Mouse (Mus musculus) intestine, postnatal 0 days (tissue): ENCODE measurements at regions not wholly inside any gene's neighbourhood (a gene's known extent, or its start where the extent isn't known, plus 50 kb on each side); places are given as distances from the start of the nearest gene placed in this dataset.

Experiments
- ATAC-seq: fragments of 200-750 bp; cut with Nextera tagmentation; 2 replicates; pipeline ENCODE4 v1.8.0; 2017; ENCODE audit warnings: mild to moderate bottlenecking, moderate TSS enrichment, moderate library complexity
- H3K27ac ChIP-seq: fragments of 300-500 bp; sonication (generic); 2 replicates; pipeline ENCODE4 v1.5.1; 2014; ENCODE audit warnings: mild to moderate bottlenecking, low read depth, low read length, moderate library complexity
- H3K27me3 ChIP-seq: fragments of 300-500 bp; sonication (generic); replicated peaks from 2 replicates; pipeline ENCODE4 v1.6.1; 2014; ENCODE audit warnings: low read length, mixed read lengths; ENCODE audit not compliant: control insufficient read depth, insufficient read depth
- H3K36me3 ChIP-seq: fragments of 300-500 bp; sonication (generic); 2 replicates; pipeline ENCODE4 v1.6.1; 2014; ENCODE audit warnings: mild to moderate bottlenecking, moderate library complexity; ENCODE audit not compliant: control insufficient read depth, insufficient read depth
- H3K4me1 ChIP-seq: fragments of 300-500 bp; sonication (generic); replicated peaks from 2 replicates; pipeline ENCODE4 v1.6.1; 2014; ENCODE audit warnings: antibody characterized with exemption, low read length, mixed read lengths; ENCODE audit not compliant: control insufficient read depth, insufficient read depth
- H3K4me2 ChIP-seq: fragments of 300-500 bp; sonication (generic); replicated peaks from 2 replicates; pipeline ENCODE4 v1.6.1; 2014; ENCODE audit warnings: low read depth, mild to moderate bottlenecking, moderate library complexity
- H3K4me3 ChIP-seq: fragments of 300-500 bp; sonication (generic); 2 replicates; pipeline ENCODE4 v1.5.1; 2014; ENCODE audit warnings: low read depth, low read length
- H3K9ac ChIP-seq: fragments of 300-500 bp; sonication (generic); 2 replicates; pipeline ENCODE4 v1.6.1; 2014; ENCODE audit warnings: mild to moderate bottlenecking, low read depth, low read length
- H3K9me3 ChIP-seq: fragments of 300-500 bp; sonication (generic); 2 replicates; pipeline ENCODE4 v1.6.1; 2016; ENCODE audit warnings: mixed run types; ENCODE audit not compliant: control insufficient read depth
- CTCF ChIP-seq: sonication (generic); IDR thresholded peaks from 2 replicates; pipeline ENCODE4 v1.5.1; 2016; ENCODE audit warnings: low read depth, mild to moderate bottlenecking, control low read depth, antibody characterized with exemption, moderate library complexity
- WGBS: fragments of 180-500 bp; shearing (Covaris S2); extraction: QIAGEN DNeasy Blood & Tissue Kit; methylation state at CpG from one replicate; pipeline ENCODE4 v1.1.7; 2014; 5-methylcytosine and 5-hydroxymethylcytosine counted together

DNA sequence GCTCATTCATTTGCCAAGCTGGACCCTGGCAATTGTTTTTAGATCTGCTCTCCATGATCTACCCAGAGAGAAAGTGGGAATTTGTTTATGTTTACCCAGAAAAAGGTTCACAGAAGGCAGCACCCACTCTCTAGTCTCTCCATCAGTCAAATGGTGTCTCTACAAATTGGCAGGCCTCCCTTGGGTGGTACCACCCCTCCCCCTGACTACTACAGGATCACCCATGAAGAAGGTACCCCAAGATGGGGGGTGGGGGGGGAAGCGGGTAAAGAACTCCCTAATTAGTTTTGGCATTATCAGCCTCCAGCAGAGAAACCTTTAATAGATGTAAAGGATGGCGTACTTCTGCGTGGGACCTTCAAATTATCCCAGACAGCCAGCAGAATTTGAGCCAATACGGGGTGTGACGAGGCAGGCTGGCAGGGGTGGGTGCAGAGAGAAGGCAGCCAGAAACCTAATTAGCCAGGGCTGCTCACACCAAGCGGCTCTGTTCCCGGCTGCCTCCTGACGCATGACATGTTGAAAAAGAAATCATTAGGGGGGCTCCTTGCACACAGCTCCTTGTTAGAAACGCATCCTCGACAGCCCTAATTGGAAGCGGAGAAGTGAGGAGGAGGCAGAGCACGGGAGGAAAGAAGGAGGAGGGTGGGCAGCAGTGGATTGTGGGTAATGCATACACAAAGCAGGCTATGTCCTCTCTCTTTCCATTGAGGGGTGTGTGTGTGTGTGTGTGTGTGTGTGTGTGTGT is 220.7 kb downstream of the Suds3 start:
- Histone ChIP-seq H3K9ac (no peak overlapping the region), H3K36me3 (no peaks in the 10 kb centered on the region), H3K4me3 (no peak overlapping the region), H3K4me2 (no peak overlapping the region), H3K9me3 (no peaks in the 10 kb centered on the region), H3K27ac (no peak overlapping the region), H3K27me3 (no peaks in the 10 kb centered on the region), H3K4me1 (no peaks in the 10 kb centered on the region)
- ATAC-seq, result no peak
- TF ChIP-seq CTCF, result no peak
- WGBS, result 80% methylated on average over 12 of the region's 12 CpGs

DNA sequence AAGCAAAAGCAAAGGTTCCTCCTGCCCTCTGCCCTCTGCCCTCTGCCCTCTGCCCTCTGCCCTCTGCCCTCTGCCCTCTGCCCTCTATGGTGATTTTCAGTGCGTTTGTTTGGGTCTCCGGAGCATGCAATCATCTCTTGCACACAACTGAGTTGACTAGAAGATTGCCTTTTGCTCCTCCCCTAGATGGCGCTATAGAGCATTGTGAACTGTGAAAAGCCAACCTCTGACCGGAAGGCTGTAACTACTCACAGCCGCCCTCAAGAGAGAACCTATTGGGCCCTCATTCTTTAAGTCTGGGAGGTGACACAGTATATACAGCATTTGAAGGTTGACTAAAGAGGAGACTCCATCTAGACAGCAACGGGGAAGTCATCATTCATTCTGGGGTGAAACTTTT is 221.3 kb downstream of the Suds3 start:
- peak; percentile 38 for TF ChIP-seq CTCF
- Histone ChIP-seq H3K4me2 (no peak overlapping the region), H3K36me3 (no peaks in the 10 kb centered on the region), H3K4me3 (no peak overlapping the region), H3K9me3 (no peaks in the 10 kb centered on the region), H3K27me3 (no peaks in the 10 kb centered on the region), H3K4me1 (no peaks in the 10 kb centered on the region), H3K9ac (no peak overlapping the region), H3K27ac (no peak overlapping the region)
- no peak for ATAC-seq
- 76% methylated on average over 6 of the region's 6 CpGs for WGBS

DNA sequence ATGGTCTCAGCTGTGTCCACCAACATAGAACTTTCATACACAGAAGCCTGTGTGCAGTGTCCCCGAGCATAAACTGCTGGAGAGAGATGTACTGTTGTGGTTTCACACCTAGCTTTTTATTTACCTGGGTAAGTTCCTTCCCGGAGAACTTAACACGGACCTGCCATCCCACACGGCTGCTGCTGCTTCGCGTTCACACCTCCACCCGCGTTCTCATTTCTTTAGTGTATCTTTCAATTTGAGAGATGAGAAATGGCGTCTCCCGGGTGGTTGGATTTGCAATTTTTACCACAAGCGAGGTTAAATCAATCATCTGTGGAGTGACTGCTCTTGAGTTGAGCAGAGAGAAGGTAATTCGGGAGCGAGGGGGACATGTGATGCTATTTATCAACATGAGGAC is 223.0 kb downstream of the Suds3 start:
- no peaks in the 10 kb centered on the region for H3K4me1 ChIP-seq
- H3K27ac ChIP-seq, result no peak overlapping the region
- no peaks in the 10 kb centered on the region for H3K36me3 ChIP-seq
- no peak overlapping the region for H3K4me3 ChIP-seq
- no peaks in the 10 kb centered on the region for H3K27me3 ChIP-seq
- H3K9me3 ChIP-seq, result no peaks in the 10 kb centered on the region
- WGBS, result 77% methylated on average over 13 of the region's 13 CpGs
- H3K9ac ChIP-seq, result no peak overlapping the region
- no peak overlapping the region for H3K4me2 ChIP-seq
- TF ChIP-seq CTCF, result no peak
- no peak for ATAC-seq

DNA sequence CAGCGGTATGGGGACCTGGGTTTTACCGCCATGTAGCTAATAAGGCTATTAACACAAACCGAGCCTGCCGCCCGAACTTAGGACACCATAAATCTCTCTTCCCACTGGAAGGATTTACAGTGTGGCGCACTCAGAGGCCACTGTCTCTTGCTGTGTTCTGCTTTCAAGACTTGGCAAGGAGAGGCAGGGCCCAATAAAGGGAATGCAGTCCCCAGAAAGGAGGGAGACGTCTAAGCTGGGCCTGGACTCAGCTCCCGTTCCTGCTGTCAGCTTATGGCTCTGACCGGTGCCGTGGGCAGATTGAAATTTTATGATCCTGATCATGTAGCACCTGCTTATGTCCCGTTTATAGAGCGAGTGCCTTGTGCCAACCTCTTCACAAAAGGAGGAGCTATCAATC is 226.7 kb downstream of the Suds3 start:
- Histone ChIP-seq H3K4me2 (no peak overlapping the region), H3K9me3 (no peaks in the 10 kb centered on the region), H3K36me3 (no peaks in the 10 kb centered on the region), H3K9ac (no peak overlapping the region), H3K4me3 (no peak overlapping the region), H3K27me3 (no peaks in the 10 kb centered on the region), H3K4me1 (no peaks in the 10 kb centered on the region), H3K27ac (no peak overlapping the region)
- no peak for TF ChIP-seq CTCF
- no peak for ATAC-seq
- WGBS, result 71% methylated on average over 12 of the region's 12 CpGs

DNA sequence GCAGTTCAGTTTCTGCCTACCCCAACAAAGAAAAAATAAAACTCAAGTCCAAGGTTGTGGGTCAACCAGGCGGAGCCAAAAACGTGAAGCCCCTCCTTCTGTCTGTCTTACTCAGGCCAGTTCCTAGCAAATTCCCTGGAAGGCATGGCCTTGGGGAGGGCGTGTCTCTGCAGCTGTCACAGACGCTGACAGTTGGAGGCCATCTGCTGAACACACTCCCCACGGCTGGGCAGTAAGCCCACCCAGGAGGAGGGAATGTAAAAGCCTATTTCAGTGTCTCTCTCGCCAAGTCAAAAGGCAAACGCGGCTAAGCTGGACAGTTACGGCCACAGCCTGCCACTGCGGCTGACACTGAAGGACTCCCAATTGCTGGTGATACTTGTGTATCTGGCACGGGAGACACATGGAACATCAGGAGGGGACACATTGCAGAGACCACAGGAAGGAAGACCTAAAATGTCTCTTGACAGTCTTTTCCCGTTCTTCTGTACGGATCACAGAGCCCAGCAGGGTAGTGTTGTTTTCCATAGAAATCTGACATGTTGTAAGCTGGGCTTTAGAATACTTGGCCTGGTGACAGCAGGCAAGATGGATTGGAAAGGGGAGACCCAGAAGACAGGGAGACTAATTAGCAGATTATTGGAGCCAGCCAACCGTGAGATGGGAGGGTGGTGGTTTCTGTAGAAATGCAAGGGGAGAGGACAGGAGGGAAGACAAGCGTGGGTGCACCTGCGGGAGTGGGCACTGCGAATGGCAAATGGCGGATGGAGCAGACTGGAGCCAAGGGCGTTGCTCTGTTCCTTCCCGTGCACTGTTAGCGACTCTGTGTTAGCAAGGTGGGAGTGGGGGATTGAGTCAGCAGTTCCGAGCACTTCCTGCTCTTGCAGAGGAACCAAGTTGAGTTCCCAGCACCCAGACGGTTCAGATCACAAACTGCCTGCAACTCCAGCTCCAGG is 229.5 kb downstream of the Suds3 start:
- WGBS, result 65% methylated on average over 23 of the region's 23 CpGs
- no peak for ATAC-seq
- Histone ChIP-seq H3K4me3 (no peak overlapping the region), H3K27me3 (no peaks in the 10 kb centered on the region), H3K36me3 (no peaks in the 10 kb centered on the region), H3K9ac (no peak overlapping the region), H3K4me2 (no peak overlapping the region), H3K9me3 (no peaks in the 10 kb centered on the region), H3K27ac (no peak overlapping the region), H3K4me1 (no peaks in the 10 kb centered on the region)
- TF ChIP-seq CTCF, result no peak

DNA sequence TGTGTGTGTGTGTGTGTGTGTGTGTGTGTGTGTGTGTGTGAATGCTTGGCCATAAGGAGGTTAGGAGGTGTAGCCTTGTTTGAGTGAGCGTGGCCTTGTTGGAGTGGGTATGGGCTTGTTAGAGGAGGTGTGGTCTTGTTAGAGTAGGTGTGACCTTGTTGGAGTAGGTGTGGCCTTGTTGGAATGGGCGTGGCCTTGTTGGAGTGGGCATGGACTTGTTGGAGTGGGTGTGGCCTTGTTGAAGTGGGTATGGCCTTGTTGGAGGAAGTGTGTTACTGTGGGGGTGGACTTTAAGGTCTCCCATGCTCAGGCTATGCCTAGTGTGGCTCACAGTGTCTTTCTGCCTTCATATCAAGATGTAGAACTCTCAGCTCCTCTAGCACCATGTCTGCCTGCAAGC is 236.2 kb downstream of the Suds3 start:
- Histone ChIP-seq H3K27ac (no peak overlapping the region), H3K9me3 (no peaks in the 10 kb centered on the region), H3K4me2 (no peak overlapping the region), H3K9ac (no peak overlapping the region), H3K27me3 (no peaks in the 10 kb centered on the region), H3K36me3 (no peaks in the 10 kb centered on the region), H3K4me1 (no peaks in the 10 kb centered on the region), H3K4me3 (no peak overlapping the region)
- ATAC-seq, result no peak
- 80% methylated on average over 2 of the region's 2 CpGs for WGBS
- no peak for TF ChIP-seq CTCF
